In the genomic region with DNA sequence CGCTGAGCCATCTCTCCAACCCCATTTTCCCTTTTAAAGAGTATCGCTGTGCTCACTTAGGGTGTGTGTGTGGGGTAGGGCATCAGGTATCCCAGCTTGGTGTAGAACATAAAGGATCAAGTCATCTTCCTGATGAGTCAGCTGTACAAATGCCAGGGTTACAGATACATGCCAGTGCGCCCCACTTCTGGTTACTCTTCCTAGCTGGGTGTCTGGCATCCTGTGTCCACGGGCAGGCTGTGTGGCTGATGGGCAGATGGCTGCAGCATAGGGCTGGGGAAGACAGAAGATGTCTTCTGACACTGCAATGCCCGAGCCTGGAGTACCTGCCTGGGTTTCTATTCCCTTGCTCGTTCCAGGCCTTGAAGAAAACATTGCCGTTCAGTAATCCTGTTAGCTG, we compare ENCODE assay signal across 21 mouse cellular contexts.
"Had no signal": no experiment of that assay in that cellular context is flagged by ENCODE, and none has a peak within 500 bp of the region (broad histone marks: within the 10 kb centered on the region; RNA-seq: fewer than 3 reads in every experiment).

No protein-coding gene starts in this region.

- H3K4me2 ChIP-seq: limb, embryonic 13.5 days; liver, embryonic 12.5 days; liver, embryonic 15.5 days; lung, embryonic 15.5 days; midbrain, embryonic 11.5 days had no signal

- H3K27ac ChIP-seq: kidney, postnatal 0 days; layer of hippocampus, adult 2 months; limb, embryonic 10.5 days; limb, embryonic 13.5 days; liver, embryonic 12.5 days; liver, embryonic 15.5 days; lung, embryonic 15.5 days; stomach, postnatal 0 days had no signal

- H3K4me3 ChIP-seq: layer of hippocampus, adult 2 months; limb, embryonic 10.5 days; limb, embryonic 13.5 days; liver, embryonic 12.5 days; liver, embryonic 15.5 days; lung, embryonic 15.5 days had no signal

- H3K9ac ChIP-seq: limb, embryonic 13.5 days; liver, embryonic 12.5 days; liver, embryonic 15.5 days; lung, embryonic 15.5 days had no signal

- H3K27me3 ChIP-seq: limb, embryonic 13.5 days; liver, embryonic 12.5 days; liver, embryonic 15.5 days; lung, embryonic 15.5 days had no signal

- DNase-seq: kidney, postnatal 25 days; layer of hippocampus, adult 9-11 months; liver; lung, adult 18-20 months; lung, postnatal 10 days; lung, postnatal 36 days; midbrain, embryonic 14.5 days; right cerebral cortex, postnatal 14 days; right cerebral cortex, postnatal 4 days; thymus, adult 2 months; thymus, postnatal 14 days; thymus, postnatal 4 days had no signal

- H3K9me3 ChIP-seq: limb, embryonic 10.5 days; limb, embryonic 13.5 days; liver, embryonic 12.5 days; liver, embryonic 15.5 days; lung, embryonic 15.5 days had no signal

- H3K4me1 ChIP-seq: limb, embryonic 10.5 days; limb, embryonic 13.5 days; lung, embryonic 15.5 days had no signal
